Mouse (Mus musculus) T-cell, adult 2 months (primary cell): ENCODE data around the gene Ampd1.

Experiments
- DNase-seq: peaks from one replicate; pipeline ENCODE4 v3.0.0; 2022; ENCODE audit warnings: low spot score

Gene Ampd1

DNA sequence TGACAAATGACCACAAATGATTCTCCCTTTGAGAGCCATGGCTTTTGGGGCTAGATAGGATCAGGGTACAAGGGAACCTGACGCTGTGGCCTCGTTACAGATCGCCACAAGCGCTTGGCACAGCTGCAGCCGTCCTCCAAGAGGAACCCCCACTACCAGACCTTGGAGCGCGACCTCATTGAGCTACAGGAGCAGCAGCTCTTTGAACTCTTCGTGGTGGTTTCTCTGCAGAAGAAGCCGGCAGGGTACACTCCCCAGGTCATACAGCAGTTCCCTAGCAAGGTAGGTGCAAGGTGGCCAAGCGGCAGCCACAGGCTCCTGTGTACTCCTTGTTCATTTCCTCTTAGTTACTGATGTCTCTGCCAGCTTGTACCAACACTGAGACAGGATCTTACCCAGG lies 75.1 kb downstream of the Ampd1 start:
- no peak for DNase-seq
